9 mouse cellular contexts compared by ENCODE assay signal in the genomic region with DNA sequence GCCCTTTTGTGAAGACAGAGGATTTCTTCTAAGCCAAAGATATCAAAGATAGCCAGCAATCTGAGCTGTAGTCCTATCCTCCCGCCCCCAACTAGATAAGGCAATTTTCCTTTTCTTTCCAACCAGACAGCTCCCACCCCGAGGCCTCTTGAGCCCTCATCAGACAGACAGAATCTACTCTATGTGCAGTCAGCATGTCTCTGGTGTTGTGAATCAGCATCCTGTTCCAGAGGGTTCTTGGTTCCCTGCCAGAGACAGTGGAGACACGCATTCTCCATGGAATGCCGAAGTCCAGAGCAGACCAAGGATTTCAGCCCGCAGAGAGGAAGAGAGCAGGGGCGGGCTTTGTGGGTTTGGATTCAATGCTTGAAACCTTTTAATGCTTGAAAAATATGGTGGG. TPM values are rescaled to one million over a fixed set of nuclear protein-coding genes. Genes with fewer than 3 reads are reported as not detected.
A peak's percentile ranks its signal among the peaks of the same experiment; 100 is the strongest.
DNase-seq lines count a peak whose midpoint lies in the region; ATAC-seq and TF ChIP-seq lines count a peak whose summit lies in the region.
"Had no signal": no experiment of that assay in that cellular context is flagged by ENCODE, and none has a peak within 500 bp of the region (broad histone marks: within the 10 kb centered on the region; RNA-seq: fewer than 3 reads in every experiment).

No protein-coding gene starts in this region.

- H3K9ac ChIP-seq in heart, embryonic 13.5 days, result 0 out of 2 replicates have a peak overlapping the region, but pooled peaks have one; percentile 12
- H3K9ac ChIP-seq in limb, embryonic 15.5 days, result no peak overlapping the region
- H3K9ac ChIP-seq in forebrain, postnatal 0 days, result no peak overlapping the region
- H3K9ac ChIP-seq: liver, embryonic 14.5 days had no signal

- peaks cover 86% of the 10 kb centered on the region for H3K4me1 ChIP-seq in heart, embryonic 13.5 days
- H3K4me1 ChIP-seq in limb, embryonic 15.5 days, result peaks cover 68% of the 10 kb centered on the region
- peaks cover 9% of the 10 kb centered on the region; the same call in 1 of the 2 replicates for H3K4me1 ChIP-seq in forebrain, postnatal 0 days (ENCODE audit: insufficient read depth)

- peak; percentile 90 for DNase-seq in adrenal gland, adult 2 months
- DNase-seq in urinary bladder, postnatal 36 days (ENCODE audit: low spot score in 2 of 2), result peak; percentile 40 to 75
- DNase-seq in forebrain, postnatal 0 days, result no peak

- peak overlapping the region; percentile 8; the same call in 1 of the 2 replicates for H3K4me2 ChIP-seq in heart, embryonic 13.5 days
- H3K4me2 ChIP-seq in limb, embryonic 15.5 days, result no peak overlapping the region
- H3K4me2 ChIP-seq in forebrain, postnatal 0 days (ENCODE audit: low read depth), result no peak overlapping the region

- TF ChIP-seq CTCF in C2C12 (IDR thresholded peaks at IDR 0.05; ENCODE audit: control insufficient read depth, insufficient read depth, insufficient read length), result no peak
- no peak for TF ChIP-seq CTCF in forebrain, postnatal 0 days (IDR thresholded peaks at IDR 0.05; ENCODE audit: low read depth)

- WGBS in heart, embryonic 13.5 days, result 18% methylated on average over 6 of the region's 6 CpGs
- WGBS in limb, embryonic 15.5 days, result 54% methylated on average over 6 of the region's 6 CpGs
- 79% methylated on average over 6 of the region's 6 CpGs for WGBS in forebrain, postnatal 0 days

- no peak overlapping the region for H3K4me3 ChIP-seq in C2C12 (ENCODE audit: insufficient read depth, poor library complexity, severe bottlenecking)
- H3K4me3 ChIP-seq in heart, embryonic 13.5 days, result no peak overlapping the region
- no peak overlapping the region for H3K4me3 ChIP-seq in limb, embryonic 15.5 days
- no peak overlapping the region for H3K4me3 ChIP-seq in forebrain, postnatal 0 days (ENCODE audit: low read depth, low read length)

- H3K79me2 ChIP-seq in C2C12 (ENCODE audit: control insufficient read depth, insufficient read depth), result peaks cover 84% of the 10 kb centered on the region

- H3ac ChIP-seq in C2C12 (ENCODE audit: control insufficient read depth, insufficient read length, low read depth), result no peak overlapping the region

- H3K9me3 ChIP-seq in heart, embryonic 13.5 days, result no peaks in the 10 kb centered on the region
- H3K9me3 ChIP-seq in limb, embryonic 15.5 days, result no peaks in the 10 kb centered on the region
- H3K9me3 ChIP-seq in forebrain, postnatal 0 days (ENCODE audit: low read length), result no peaks in the 10 kb centered on the region

- peaks cover 59% of the 10 kb centered on the region for H3K79me3 ChIP-seq in C2C12 (ENCODE audit: low read depth)

- peaks cover 85% of the 10 kb centered on the region for H3K36me3 ChIP-seq in C2C12 (ENCODE audit: control insufficient read depth, insufficient read depth)
- peaks cover 75% of the 10 kb centered on the region for H3K36me3 ChIP-seq in heart, embryonic 13.5 days
- peaks cover 60% of the 10 kb centered on the region for H3K36me3 ChIP-seq in limb, embryonic 15.5 days
- H3K36me3 ChIP-seq in forebrain, postnatal 0 days (ENCODE audit: insufficient read depth), result no peaks in the 10 kb centered on the region

- H3K27me3 ChIP-seq in C2C12 (ENCODE audit: control insufficient read depth, insufficient read depth, insufficient read length), result no peaks in the 10 kb centered on the region
- no peaks in the 10 kb centered on the region for H3K27me3 ChIP-seq in heart, embryonic 13.5 days (replicated peaks)
- H3K27me3 ChIP-seq in limb, embryonic 15.5 days, result no peaks in the 10 kb centered on the region
- H3K27me3 ChIP-seq in forebrain, postnatal 0 days (ENCODE audit: insufficient read depth, low read length), result no peaks in the 10 kb centered on the region

- 0 out of 2 replicates have a peak, but pooled peaks have one; percentile 26 for ATAC-seq in heart, embryonic 13.5 days (ENCODE audit: extremely low read depth, insufficient number of reproducible peaks, low FRiP score, low TSS enrichment)
- ATAC-seq in limb, embryonic 15.5 days (ENCODE audit: insufficient number of reproducible peaks, low FRiP score, low TSS enrichment, low read depth), result peak; percentile 59
- ATAC-seq in erythroid progenitor cell, adult 5-6 weeks (replicated peaks; ENCODE audit: low FRiP score, poor library complexity, severe bottlenecking), result no peak
- ATAC-seq in forebrain, postnatal 0 days, result no peak
- ATAC-seq in granulocyte monocyte progenitor cell, adult 5-6 weeks (replicated peaks; ENCODE audit: poor library complexity, severe bottlenecking), result no peak

- peak overlapping the region; percentile 92 for H3K27ac ChIP-seq in heart, embryonic 13.5 days (replicated peaks)
- peak overlapping the region; percentile 51 for H3K27ac ChIP-seq in limb, embryonic 15.5 days
- H3K27ac ChIP-seq in forebrain, postnatal 0 days (ENCODE audit: low read depth, low read length), result no peak overlapping the region
- H3K27ac ChIP-seq: liver, embryonic 14.5 days had no signal

TF ChIP-seq in C2C12, 6 proteins besides CTCF, POLR2A, EP300 and RAD21:
- TF ChIP-seq USF1 (IDR thresholded peaks at IDR 0.05; ENCODE audit: low read depth) (no peak), MYOD1 (IDR thresholded peaks at IDR 0.05; ENCODE audit: control insufficient read depth, insufficient read length, low read depth) (peak; percentile 6), FOSL1 (IDR thresholded peaks at IDR 0.05; ENCODE audit: insufficient read depth, low read length, poor library complexity, severe bottlenecking) (peak; percentile 12), MAX (IDR thresholded peaks at IDR 0.05) (peak; percentile 80), CEBPB (IDR thresholded peaks at IDR 0.05; ENCODE audit: low read depth) (no peak), MYOG (IDR thresholded peaks at IDR 0.05; ENCODE audit: control insufficient read depth, extremely low read depth, insufficient read length) (no peak)

RNA-seq across cellular contexts. Expression of gene Anxa2, which starts 19.3 kb away (rescaled TPM):
- 2,389 TPM for polyA plus RNA-seq in C2C12 (2012; fragmentation: generic; extraction: Trizol)
- 100 to 1,000 TPM; 349 to 528 TPM for total RNA-seq in adrenal gland, adult 2 months (2021)
- 194 and 230 TPM in 2 replicates for polyA plus RNA-seq in adrenal gland, adult 2 months (2012; rRNA removed)
- 450 and 490 TPM in 2 replicates for polyA plus RNA-seq in heart, embryonic 13.5 days (2015; fragmentation: Nextera tagmentation; extraction: Ambion mirVana)
- 1,913 and 2,040 TPM in 2 replicates for polyA plus RNA-seq in limb, embryonic 15.5 days (2015; fragmentation: Nextera tagmentation; extraction: Ambion mirVana)
- 40.7 and 70.3 TPM in 2 replicates for total RNA-seq in erythroid progenitor cell, adult 5-6 weeks (2015; ENCODE audit: low replicate concordance)
- 17.9 and 34.8 TPM in 2 replicates for total RNA-seq in erythroid progenitor cell, adult 5-6 weeks (2017; ENCODE audit: low replicate concordance)
- total RNA-seq in forebrain, postnatal 0 days (2014; rRNA removed), result 49.2 and 68.4 TPM in 2 replicates
- polyA plus RNA-seq in forebrain, postnatal 0 days (2015; fragmentation: Nextera tagmentation; extraction: Ambion mirVana), result 62.8 and 66.3 TPM in 2 replicates
- total RNA-seq in granulocyte monocyte progenitor cell, adult 5-6 weeks (2014; fragmentation: Nextera tagmentation), result 119 and 132 TPM in 2 replicates
- 95.9 and 98.4 TPM in 2 replicates for total RNA-seq in granulocyte monocyte progenitor cell, adult 5-6 weeks (2017)

Comparison
In these comparisons a context has a peak if more than half of its experiments do, and no peak if none do; other contexts are left out.
1. ATAC-seq: peak in heart, embryonic 13.5 days (single experiment) and limb, embryonic 15.5 days (single experiment); none in erythroid progenitor cell, adult 5-6 weeks (single experiment), forebrain, postnatal 0 days (single experiment) and granulocyte monocyte progenitor cell, adult 5-6 weeks (single experiment).